8 mouse cellular contexts compared by ENCODE assay signal in genomic region chr13:41634401-41634818, GRCm38 (mm10). TPM values are rescaled to one million over a fixed set of nuclear protein-coding genes. Genes with fewer than 3 reads are reported as not detected.
A peak's percentile ranks its signal among the peaks of the same experiment; 100 is the strongest.
DNase-seq lines count a peak whose midpoint lies in the region; ATAC-seq and TF ChIP-seq lines count a peak whose summit lies in the region.

No protein-coding gene starts in this region.

- intact Hi-C loops in left cerebral cortex, postnatal 25 days (cut with DNase I), result loop anchor here (2.0 kb wide), 2 partner anchors 62 to 352 kb away; no protein-coding TSS in a partner anchor

- H3K27me3 ChIP-seq in liver, embryonic 12.5 days (replicated peaks), result no peaks in the 10 kb centered on the region
- H3K27me3 ChIP-seq in intestine, embryonic 16.5 days (replicated peaks; ENCODE audit: control insufficient read depth, insufficient read depth, low read length), result no peaks in the 10 kb centered on the region
- H3K27me3 ChIP-seq in midbrain, embryonic 15.5 days (replicated peaks), result no peaks in the 10 kb centered on the region
- no peaks in the 10 kb centered on the region for H3K27me3 ChIP-seq in spleen, adult 2 months (ENCODE audit: control insufficient read depth, insufficient read depth, low read length)

- H3K9me3 ChIP-seq in liver, embryonic 12.5 days (replicated peaks), result no peaks in the 10 kb centered on the region
- H3K9me3 ChIP-seq in intestine, embryonic 16.5 days (ENCODE audit: control insufficient read depth, low read length), result no peaks in the 10 kb centered on the region
- no peaks in the 10 kb centered on the region for H3K9me3 ChIP-seq in midbrain, embryonic 15.5 days

- no peaks in the 10 kb centered on the region for H3K4me1 ChIP-seq in liver, embryonic 12.5 days
- H3K4me1 ChIP-seq in intestine, embryonic 16.5 days (ENCODE audit: control insufficient read depth, insufficient read depth, low read length), result no peaks in the 10 kb centered on the region
- no peaks in the 10 kb centered on the region for H3K4me1 ChIP-seq in midbrain, embryonic 15.5 days
- H3K4me1 ChIP-seq in spleen, adult 2 months (ENCODE audit: control insufficient read depth, insufficient read depth, insufficient read length), result no peaks in the 10 kb centered on the region; the same call in 1 of the 2 replicates

- 23% methylated on average over 13 of the region's 13 CpGs for WGBS in liver, embryonic 12.5 days (ENCODE audit: insufficient replicate concordance)
- WGBS in intestine, embryonic 16.5 days, result 30% methylated on average over 13 of the region's 13 CpGs
- WGBS in midbrain, embryonic 15.5 days, result 32% methylated on average over 13 of the region's 13 CpGs
- WGBS in spleen, adult 2 months, result 29% methylated on average over 13 of the region's 13 CpGs

- no peak overlapping the region for H3K4me3 ChIP-seq in liver, embryonic 12.5 days
- no peak overlapping the region for H3K4me3 ChIP-seq in intestine, embryonic 16.5 days (ENCODE audit: low read length)
- H3K4me3 ChIP-seq in midbrain, embryonic 15.5 days, result no peak overlapping the region
- H3K4me3 ChIP-seq in spleen, adult 2 months (ENCODE audit: extremely low read depth, insufficient read depth, insufficient read length), result no peak overlapping the region

- no peak overlapping the region for H3K27ac ChIP-seq in liver, embryonic 12.5 days
- H3K27ac ChIP-seq in intestine, embryonic 16.5 days (ENCODE audit: low read length), result no peak overlapping the region; the same call in 1 of the 2 replicates
- H3K27ac ChIP-seq in midbrain, embryonic 15.5 days, result no peak overlapping the region
- no peak overlapping the region for H3K27ac ChIP-seq in spleen, adult 2 months (ENCODE audit: insufficient read depth, low read length)

- peaks cover 4% of the 10 kb centered on the region; the same call in 1 of the 2 replicates for H3K36me3 ChIP-seq in liver, embryonic 12.5 days
- no peaks in the 10 kb centered on the region for H3K36me3 ChIP-seq in intestine, embryonic 16.5 days (ENCODE audit: control insufficient read depth, insufficient read depth, low read length)
- no peaks in the 10 kb centered on the region for H3K36me3 ChIP-seq in midbrain, embryonic 15.5 days (replicated peaks)
- H3K36me3 ChIP-seq in spleen, adult 2 months (ENCODE audit: control insufficient read depth, insufficient read depth, low read length), result no peaks in the 10 kb centered on the region

- ATAC-seq in liver, embryonic 12.5 days, result no peak
- ATAC-seq in intestine, embryonic 16.5 days, result peak; percentile 82
- ATAC-seq in midbrain, embryonic 15.5 days (replicated peaks), result peak; percentile 68

- TF ChIP-seq POLR2A in spleen, adult 2 months (IDR thresholded peaks at IDR 0.05; ENCODE audit: low read depth, low read length), result no peak

- DNase-seq in liver, result peak; percentile 64
- peak; percentile 82 to 86 for DNase-seq in cerebellum, postnatal 25 days
- DNase-seq in gastrocnemius, adult 18-20 months (ENCODE audit: low spot score), result peak; percentile 77
- DNase-seq in left cerebral cortex, postnatal 25 days (ENCODE audit: low spot score in 2 of 2), result peak; percentile 79
- DNase-seq in spleen, adult 2 months (ENCODE audit: low read depth in 1 of 2, low spot score in 2 of 2), result peak; percentile 15 to 68

- H3K4me2 ChIP-seq in liver, embryonic 12.5 days, result no peak overlapping the region
- no peak overlapping the region for H3K4me2 ChIP-seq in intestine, embryonic 16.5 days (ENCODE audit: low read depth, low read length)
- no peak overlapping the region for H3K4me2 ChIP-seq in midbrain, embryonic 15.5 days

- peak; percentile 96 for TF ChIP-seq CTCF in spleen, adult 2 months (IDR thresholded peaks at IDR 0.05; ENCODE audit: extremely low read depth, insufficient read depth, insufficient read length, insufficient replicate concordance)

- H3K9ac ChIP-seq in liver, embryonic 12.5 days, result no peak overlapping the region
- no peak overlapping the region for H3K9ac ChIP-seq in intestine, embryonic 16.5 days (ENCODE audit: low read depth, low read length)
- H3K9ac ChIP-seq in midbrain, embryonic 15.5 days, result no peak overlapping the region

RNA-seq across cellular contexts. Expression of gene Tmem170b, which starts 28.7 kb away (rescaled TPM):
- polyA plus RNA-seq in liver, embryonic 12.5 days (2016; fragmentation: Nextera tagmentation; extraction: Ambion mirVana), result 7.3 and 7.6 TPM in 2 replicates
- 10 to 100 TPM; 28.1 to 28.7 TPM for total RNA-seq in gastrocnemius, adult 18-20 months (2021)
- polyA plus RNA-seq in intestine, embryonic 16.5 days (2015; fragmentation: Nextera tagmentation; extraction: Ambion mirVana), result 10.4 and 10.9 TPM in 2 replicates
- total RNA-seq in left cerebral cortex, postnatal 25 days (2021), result 10 to 100 TPM; 85.9 to 91.5 TPM
- polyA plus RNA-seq in midbrain, embryonic 15.5 days (2015; fragmentation: Nextera tagmentation; extraction: Ambion mirVana), result 48.7 and 51.5 TPM in 2 replicates
- polyA plus RNA-seq in spleen, adult 2 months (2012; rRNA removed), result 6.0 and 7.5 TPM in 2 replicates
